Mouse (Mus musculus): ENCODE data around the gene Pip4k2c. TPM values are rescaled to one million over a fixed set of nuclear protein-coding genes. Genes with fewer than 3 reads are reported as not detected.
A peak's percentile ranks its signal among the peaks of the same experiment; 100 is the strongest.

Gene Pip4k2c
- polyA plus RNA-seq, 1 experiment from 2014 or later: 27.2 TPM

- peaks cover 21% of the 10 kb centered on the region for H3K4me1 ChIP-seq
- peak overlapping the region; percentile 53 for H3K4me2 ChIP-seq
- H3K27ac ChIP-seq: no peak overlapping the region
- no peak overlapping the region for H3K9ac ChIP-seq
- no peak overlapping the region for H3K4me3 ChIP-seq
- H3K36me3 ChIP-seq: no peaks in the 10 kb centered on the region
- ATAC-seq (ENCODE audit: borderline replicate concordance, extremely low read depth, low FRiP score, low TSS enrichment): no peak
- H3K9me3 ChIP-seq: no peaks in the 10 kb centered on the region
- H3K27me3 ChIP-seq: peaks cover 73% of the 10 kb centered on the region
- 24% methylated on average over 9 of the region's 9 CpGs for WGBS
Measured at GRCm38 (mm10) chr10:127177235-127177634, 34.1 kb downstream of the Pip4k2c start.

DNA sequence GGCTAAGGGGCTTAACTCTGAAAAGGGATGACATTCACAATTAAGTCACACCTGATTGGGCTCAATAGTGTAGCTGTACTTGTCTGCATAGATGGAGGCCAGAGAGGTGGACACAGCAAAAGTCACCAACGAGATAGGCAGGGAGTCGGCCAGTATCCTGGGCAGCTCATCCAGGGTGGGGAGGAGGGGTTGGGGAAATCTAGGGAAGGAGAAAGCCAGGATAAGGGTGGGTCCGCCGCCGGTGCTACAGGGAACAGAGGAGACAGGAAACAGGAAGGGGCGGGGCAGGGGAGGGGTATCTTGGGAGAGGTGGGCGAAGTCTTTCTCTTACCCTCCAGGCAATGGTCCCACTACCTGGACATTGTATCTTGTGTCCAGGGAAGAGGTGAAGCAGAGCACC, 34.6 kb downstream of the Pip4k2c start:
- no peak overlapping the region for H3K4me3 ChIP-seq

DNA sequence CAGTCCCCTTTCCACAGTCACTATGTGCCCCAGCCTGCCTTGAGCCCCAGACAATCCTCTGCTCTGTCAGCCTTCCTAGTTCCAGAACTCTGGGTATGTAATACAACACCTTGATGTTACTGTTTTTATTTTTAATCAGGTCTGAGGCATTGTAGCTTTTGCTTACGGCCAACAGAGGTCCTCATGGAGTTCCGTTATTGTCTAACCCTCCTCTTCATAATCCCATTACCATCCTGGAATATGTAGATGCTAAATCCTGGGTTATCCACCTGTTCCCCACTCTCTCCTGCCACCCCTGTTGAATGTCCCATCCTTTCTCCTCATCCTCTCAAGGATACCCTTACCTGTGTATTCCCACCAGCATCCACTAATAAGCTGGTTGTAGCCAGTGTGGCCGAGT, 35.2 kb downstream of the Pip4k2c start:
- peaks cover 21% of the 10 kb centered on the region for H3K4me1 ChIP-seq
- H3K4me2 ChIP-seq: no peak overlapping the region
- 33% methylated on average over 3 of the region's 3 CpGs for WGBS
- H3K27me3 ChIP-seq: peaks cover 75% of the 10 kb centered on the region
- H3K4me3 ChIP-seq: no peak overlapping the region
- H3K9me3 ChIP-seq: no peaks in the 10 kb centered on the region
- ATAC-seq (ENCODE audit: borderline replicate concordance, extremely low read depth, low FRiP score, low TSS enrichment): no peak
- H3K9ac ChIP-seq: no peak overlapping the region
- no peak overlapping the region for H3K27ac ChIP-seq
- no peaks in the 10 kb centered on the region for H3K36me3 ChIP-seq

More for the DNA sequence above, 34.6 kb downstream of the Pip4k2c start:
- ATAC-seq (ENCODE audit: borderline replicate concordance, extremely low read depth, low FRiP score, low TSS enrichment): no peak
- H3K27me3 ChIP-seq: peaks cover 73% of the 10 kb centered on the region
- 9% methylated on average over 7 of the region's 7 CpGs for WGBS
- H3K4me2 ChIP-seq: no peak overlapping the region
- no peak overlapping the region for H3K27ac ChIP-seq
- H3K9ac ChIP-seq: no peak overlapping the region
- no peaks in the 10 kb centered on the region for H3K9me3 ChIP-seq
- peaks cover 21% of the 10 kb centered on the region for H3K4me1 ChIP-seq
- no peaks in the 10 kb centered on the region for H3K36me3 ChIP-seq

- peaks cover 75% of the 10 kb centered on the region for H3K27me3 ChIP-seq
- no peak for ATAC-seq (ENCODE audit: borderline replicate concordance, extremely low read depth, low FRiP score, low TSS enrichment)
- H3K36me3 ChIP-seq: no peaks in the 10 kb centered on the region
- H3K27ac ChIP-seq: no peak overlapping the region
- no peak overlapping the region for H3K4me3 ChIP-seq
- 83% methylated on average over 7 of the region's 7 CpGs for WGBS
- no peak overlapping the region for H3K9ac ChIP-seq
- H3K4me1 ChIP-seq: peaks cover 27% of the 10 kb centered on the region
- no peaks in the 10 kb centered on the region for H3K9me3 ChIP-seq
- H3K4me2 ChIP-seq: no peak overlapping the region
Measured at GRCm38 (mm10) chr10:127174170-127174569, 37.2 kb downstream of the Pip4k2c start.

GRCm38 (mm10) chr10:127173148-127174065, 38.0 kb downstream of the Pip4k2c start:
- Histone ChIP-seq H3K4me2 (no peak overlapping the region), H3K4me1 (peaks cover 22% of the 10 kb centered on the region), H3K27ac (no peak overlapping the region), H3K9me3 (no peaks in the 10 kb centered on the region), H3K27me3 (peaks cover 74% of the 10 kb centered on the region), H3K4me3 (no peak overlapping the region), H3K9ac (no peak overlapping the region), H3K36me3 (no peaks in the 10 kb centered on the region)
- WGBS: 76% methylated on average over 16 of the region's 16 CpGs
- no peak for ATAC-seq (ENCODE audit: borderline replicate concordance, extremely low read depth, low FRiP score, low TSS enrichment)

DNA sequence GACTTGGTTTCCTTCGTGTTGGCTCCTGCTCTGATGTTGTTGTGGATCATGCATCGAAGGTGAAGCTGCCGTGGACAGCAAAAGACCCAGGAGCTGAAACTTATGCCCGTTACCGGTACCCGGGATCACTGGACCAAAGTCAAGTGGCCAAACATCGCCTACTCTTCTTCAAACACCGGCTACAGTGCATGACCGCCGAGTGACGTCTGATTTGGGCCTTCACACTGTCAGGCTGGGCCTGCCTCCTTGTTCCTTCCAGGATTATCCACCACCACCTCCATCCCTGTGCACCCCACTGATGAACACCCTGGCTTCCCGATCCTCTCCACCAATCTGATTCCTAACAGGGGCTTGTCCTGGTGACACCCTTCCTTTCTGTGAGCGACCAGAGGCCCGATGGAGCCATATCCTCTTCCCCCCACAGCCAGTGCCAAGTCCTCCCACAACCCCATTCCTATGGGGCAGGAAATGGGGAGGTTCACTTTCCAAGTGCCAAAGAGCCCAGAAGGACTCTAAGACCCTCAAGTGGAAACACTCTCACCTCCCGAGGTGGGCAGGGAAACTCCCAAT, 39.7 kb downstream of the Pip4k2c start:
- ATAC-seq (ENCODE audit: borderline replicate concordance, extremely low read depth, low FRiP score, low TSS enrichment): no peak
- WGBS: 80% methylated on average over 15 of the region's 15 CpGs
- no peak overlapping the region for H3K27ac ChIP-seq
- H3K9me3 ChIP-seq: no peaks in the 10 kb centered on the region
- H3K4me2 ChIP-seq: no peak overlapping the region
- H3K27me3 ChIP-seq: peaks cover 74% of the 10 kb centered on the region
- no peaks in the 10 kb centered on the region for H3K36me3 ChIP-seq
- peaks cover 22% of the 10 kb centered on the region for H3K4me1 ChIP-seq
- no peak overlapping the region for H3K9ac ChIP-seq
- no peak overlapping the region for H3K4me3 ChIP-seq

DNA sequence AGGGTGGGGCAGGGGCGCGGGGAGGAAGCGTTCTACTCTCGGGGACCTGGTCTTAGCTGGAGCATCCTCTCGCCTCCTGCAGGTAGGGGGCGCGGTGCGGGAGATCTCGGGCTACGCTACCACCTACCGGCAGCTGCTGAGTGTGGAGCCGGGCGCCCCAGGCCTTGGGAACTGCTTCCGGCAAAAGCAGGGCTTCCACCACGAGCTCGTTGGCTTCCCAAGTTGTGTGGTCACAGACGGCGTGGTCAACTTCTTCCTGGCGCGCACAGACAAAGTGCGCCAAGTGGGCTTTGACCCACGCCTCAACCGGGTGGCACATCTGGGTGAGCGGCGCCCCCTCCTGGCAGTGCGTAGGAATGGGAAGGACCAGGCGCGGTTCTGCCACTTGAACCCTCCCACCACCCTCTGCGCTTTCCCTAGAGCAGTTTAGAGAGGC, 40.5 kb downstream of the Pip4k2c start:
- H3K27me3 ChIP-seq: peaks cover 74% of the 10 kb centered on the region
- peak overlapping the region; percentile 32 for H3K9ac ChIP-seq
- no peak overlapping the region for H3K27ac ChIP-seq

DNA sequence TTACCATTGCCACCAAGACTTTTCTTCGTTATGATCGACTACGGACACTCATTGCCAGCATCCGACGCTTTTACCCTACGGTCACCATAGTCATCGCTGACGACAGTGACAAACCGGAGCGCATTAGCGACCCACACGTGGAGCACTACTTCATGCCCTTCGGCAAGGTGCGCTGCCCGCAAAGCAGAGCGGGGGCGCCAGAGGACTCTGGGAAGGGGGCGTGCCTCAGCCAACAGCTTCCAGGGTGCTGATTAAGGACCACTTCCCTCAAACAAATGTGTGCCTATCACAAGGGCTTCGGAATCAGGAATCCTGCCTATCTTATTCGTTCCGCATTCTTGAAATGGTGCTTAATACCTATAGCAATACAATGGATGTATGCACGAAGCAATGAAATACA, 41.4 kb downstream of the Pip4k2c start:
- Histone ChIP-seq H3K9me3 (no peaks in the 10 kb centered on the region), H3K4me2 (peak overlapping the region; percentile 75), H3K9ac (no peak overlapping the region), H3K27me3 (peaks cover 77% of the 10 kb centered on the region), H3K4me3 (peak overlapping the region; percentile 41; the same call in 1 of the 2 replicates), H3K4me1 (peaks cover 38% of the 10 kb centered on the region), H3K27ac (no peak overlapping the region), H3K36me3 (no peaks in the 10 kb centered on the region)
- 3% methylated on average over 22 of the region's 22 CpGs for WGBS
- no peak for ATAC-seq (ENCODE audit: borderline replicate concordance, extremely low read depth, low FRiP score, low TSS enrichment)

More for the DNA sequence above, 40.5 kb downstream of the Pip4k2c start:
- Histone ChIP-seq H3K9me3 (no peaks in the 10 kb centered on the region), H3K4me2 (peak overlapping the region; percentile 75), H3K36me3 (no peaks in the 10 kb centered on the region), H3K4me1 (peaks cover 29% of the 10 kb centered on the region), H3K4me3 (peak overlapping the region; percentile 41)
- ATAC-seq (ENCODE audit: borderline replicate concordance, extremely low read depth, low FRiP score, low TSS enrichment): peak; percentile 68
- under 1% methylated on average over 29 of the region's 29 CpGs for WGBS

GRCm38 (mm10) chr10:127167614-127168192, 43.7 kb downstream of the Pip4k2c start:
- no peak for ATAC-seq (ENCODE audit: borderline replicate concordance, extremely low read depth, low FRiP score, low TSS enrichment)
- H3K27ac ChIP-seq: no peak overlapping the region
- H3K4me1 ChIP-seq: peaks cover 43% of the 10 kb centered on the region
- no peaks in the 10 kb centered on the region for H3K9me3 ChIP-seq
- H3K27me3 ChIP-seq: peaks cover 94% of the 10 kb centered on the region
- no peak overlapping the region for H3K4me3 ChIP-seq
- WGBS: 30% methylated on average over 10 of the region's 10 CpGs
- no peak overlapping the region for H3K9ac ChIP-seq
- no peaks in the 10 kb centered on the region for H3K36me3 ChIP-seq
- H3K4me2 ChIP-seq: no peak overlapping the region

- no peak for ATAC-seq (ENCODE audit: borderline replicate concordance, extremely low read depth, low FRiP score, low TSS enrichment)
- H3K9ac ChIP-seq: no peak overlapping the region
- no peaks in the 10 kb centered on the region for H3K9me3 ChIP-seq
- no peaks in the 10 kb centered on the region for H3K36me3 ChIP-seq
- peaks cover 43% of the 10 kb centered on the region for H3K4me1 ChIP-seq
- peak overlapping the region; percentile 100 for H3K4me2 ChIP-seq
- peak overlapping the region; percentile 51 for H3K4me3 ChIP-seq
- H3K27me3 ChIP-seq: peaks cover 89% of the 10 kb centered on the region
- no peak overlapping the region for H3K27ac ChIP-seq
- WGBS: 25% methylated on average over 15 of the region's 15 CpGs
Measured at GRCm38 (mm10) chr10:127166771-127167613, 44.4 kb downstream of the Pip4k2c start.

DNA sequence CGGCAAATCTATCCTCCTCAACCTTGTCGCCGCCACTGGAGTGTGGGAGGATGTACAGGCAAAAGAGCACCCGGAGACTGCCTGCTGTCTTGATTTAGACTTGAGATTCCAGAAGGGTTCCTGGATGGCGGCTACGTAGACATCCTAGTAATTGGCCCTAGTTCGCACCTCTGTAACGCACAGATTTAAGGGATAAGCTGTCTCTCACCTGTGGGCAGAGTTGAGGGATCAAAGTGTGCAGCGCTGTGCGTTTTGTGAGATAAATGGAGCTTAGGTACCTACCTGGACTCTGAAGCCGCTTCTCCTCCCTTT, 45.0 kb downstream of the Pip4k2c start:
- ATAC-seq (ENCODE audit: borderline replicate concordance, extremely low read depth, low FRiP score, low TSS enrichment): no peak
- Histone ChIP-seq H3K4me3 (peak overlapping the region; percentile 51), H3K4me1 (peaks cover 43% of the 10 kb centered on the region), H3K27me3 (peaks cover 83% of the 10 kb centered on the region), H3K9ac (peak overlapping the region; percentile 45; the same call in 1 of the 2 replicates), H3K36me3 (no peaks in the 10 kb centered on the region), H3K27ac (no peak overlapping the region), H3K9me3 (no peaks in the 10 kb centered on the region), H3K4me2 (peak overlapping the region; percentile 100)
- WGBS: 5% methylated on average over 11 of the region's 11 CpGs
